Mouse (Mus musculus) E14TG2a.4 (cell line): ENCODE measurements at regions not wholly inside any gene's neighbourhood (a gene's known extent, or its start where the extent isn't known, plus 50 kb on each side); places are given as distances from the start of the nearest gene placed in this dataset.

Experiments
- CTCF ChIP-seq: conservative IDR thresholded peaks from 2 replicates; pipeline ENCODE4 v1.5.1; 2014; ENCODE audit warnings: low read length
- NANOG ChIP-seq: IDR thresholded peaks from 2 replicates; pipeline ENCODE4 v1.6.1; 2014; ENCODE audit warnings: borderline replicate concordance, low read length, mixed read lengths
- POU5F1 ChIP-seq: IDR thresholded peaks from 2 replicates; pipeline ENCODE4 v1.6.1; 2014; ENCODE audit warnings: low read length, borderline replicate concordance

- TF ChIP-seq CTCF, result no peak
- TF ChIP-seq POU5F1, result no peak
- TF ChIP-seq NANOG, result no peak
Measured at GRCm38 (mm10) chr3:38753446-38754205, 133.1 kb upstream of the Fat4 start.
